Mouse (Mus musculus) heart, embryonic 13.5 days (tissue): ENCODE measurements around the gene Chst15. TPM values are rescaled to one million over a fixed set of nuclear protein-coding genes. Genes with fewer than 3 reads are reported as not detected.

Experiments used
- polyA plus RNA-seq: library from polyadenylated mRNA; unstranded; fragments of >200 nt; fragmentation: Nextera tagmentation; extraction: Ambion mirVana; gene quantifications from 2 replicates; pipeline ENCODE4 v1.2.1, GENCODE M21; 2015

Chst15 gene
- polyA plus RNA-seq, 1 experiment from 2014 or later: 3.1 TPM

Other genes starting within 250 kb of the Chst15 start
- 0.17 and 0.34 TPM in 2 replicates for gene Cpxm2, start 162.5 kb downstream of the Chst15 start, polyA plus RNA-seq